Mouse (Mus musculus): ENCODE data around the gene Rexo1. TPM values are rescaled to one million over a fixed set of nuclear protein-coding genes. Genes with fewer than 3 reads are reported as not detected.
A peak's percentile ranks its signal among the peaks of the same experiment; 100 is the strongest.

Rexo1 gene
- polyA plus RNA-seq, 1 experiment from 2014 or later: 15.0 TPM

DNA sequence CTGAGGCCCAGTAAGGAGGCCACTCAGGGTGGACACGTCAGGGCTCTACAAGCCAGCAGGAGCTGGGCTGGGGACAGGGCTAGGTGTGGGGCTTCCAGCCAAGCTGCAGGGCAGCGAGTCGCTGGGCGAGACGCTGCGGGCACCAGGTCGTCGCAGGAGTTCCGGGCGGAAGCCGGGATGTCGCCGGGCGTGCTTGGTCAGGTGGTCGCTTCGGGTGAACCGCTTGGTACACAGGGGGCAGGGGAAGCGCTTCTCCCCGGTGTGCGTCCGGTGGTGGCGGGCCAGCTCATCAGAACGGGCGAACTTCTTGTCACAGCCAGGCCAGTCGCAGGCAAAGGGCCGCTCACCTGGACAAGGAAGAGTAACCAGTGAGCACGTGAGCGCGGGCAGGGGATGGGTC, 7.5 kb upstream of the Rexo1 start:
- Histone ChIP-seq H3K36me3 (ENCODE audit: control insufficient read depth, insufficient read depth) (peaks cover 8% of the 10 kb centered on the region; the same call in 1 of the 2 replicates), H3K4me3 (ENCODE audit: low read length) (no peak overlapping the region), H3K9ac (ENCODE audit: low read length) (no peak overlapping the region), H3K4me1 (ENCODE audit: control insufficient read depth, insufficient read depth, low read length) (peaks cover 40% of the 10 kb centered on the region), H3K27me3 (ENCODE audit: control insufficient read depth, insufficient read depth, low read length) (no peaks in the 10 kb centered on the region), H3K4me2 (ENCODE audit: low read depth, low read length) (no peak overlapping the region), H3K27ac (ENCODE audit: low read length) (no peak overlapping the region), H3K9me3 (replicated peaks; ENCODE audit: control insufficient read depth, low read length) (no peaks in the 10 kb centered on the region)
- 92% methylated on average over 29 of the region's 29 CpGs for WGBS
- no peak for ATAC-seq (replicated peaks; ENCODE audit: extremely low read depth, insufficient read depth, low FRiP score)

DNA sequence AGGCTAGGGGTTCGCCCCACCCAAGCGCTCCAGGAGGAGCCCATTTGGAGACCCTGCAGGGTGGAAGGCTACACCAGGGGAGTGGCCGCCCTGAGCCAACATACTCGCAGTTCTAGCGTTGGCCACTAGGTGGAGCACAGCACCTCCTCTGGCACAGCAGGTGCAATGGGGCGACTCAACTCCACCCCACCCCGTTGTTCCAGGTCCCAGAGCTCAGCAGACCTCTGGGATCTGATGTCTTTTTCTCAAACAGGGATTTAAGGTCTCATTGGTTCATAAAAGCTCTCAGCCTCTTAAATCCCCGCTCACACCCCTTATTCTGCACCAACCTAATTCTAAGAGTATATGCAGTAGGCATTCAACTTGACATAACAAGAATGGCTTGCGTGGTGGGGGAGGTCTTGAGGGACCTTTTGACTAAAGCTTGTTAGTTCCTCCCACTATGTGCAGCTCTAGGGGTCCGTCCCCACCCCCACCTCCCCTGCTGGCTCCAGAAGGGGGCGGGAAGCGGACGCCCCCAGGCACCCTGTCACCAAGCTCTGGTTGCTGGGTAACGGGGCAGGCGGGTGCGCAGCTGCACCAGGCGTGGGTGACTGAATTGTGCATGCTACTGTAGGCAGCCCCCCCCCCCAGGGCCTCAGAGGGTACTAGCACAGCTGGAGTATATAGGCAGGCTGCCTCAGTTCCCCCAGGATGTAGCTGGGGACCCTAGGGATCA, 5.2 kb upstream of the Rexo1 start:
- H3K4me1 ChIP-seq (ENCODE audit: control insufficient read depth, insufficient read depth, low read length): peaks cover 27% of the 10 kb centered on the region
- H3K9ac ChIP-seq (ENCODE audit: low read length): no peak overlapping the region
- no peak overlapping the region for H3K4me3 ChIP-seq (ENCODE audit: low read length)
- no peaks in the 10 kb centered on the region for H3K27me3 ChIP-seq (ENCODE audit: control insufficient read depth, insufficient read depth, low read length)
- H3K9me3 ChIP-seq (replicated peaks; ENCODE audit: control insufficient read depth, low read length): no peaks in the 10 kb centered on the region
- WGBS: 31% methylated on average over 17 of the region's 17 CpGs
- no peak overlapping the region for H3K27ac ChIP-seq (ENCODE audit: low read length)
- 0 out of 2 replicates have a peak, but pooled peaks have one; percentile 18 for ATAC-seq (replicated peaks; ENCODE audit: extremely low read depth, insufficient read depth, low FRiP score)
- no peak overlapping the region for H3K4me2 ChIP-seq (ENCODE audit: low read depth, low read length)
- H3K36me3 ChIP-seq (ENCODE audit: control insufficient read depth, insufficient read depth): peaks cover 8% of the 10 kb centered on the region; the same call in 1 of the 2 replicates

DNA sequence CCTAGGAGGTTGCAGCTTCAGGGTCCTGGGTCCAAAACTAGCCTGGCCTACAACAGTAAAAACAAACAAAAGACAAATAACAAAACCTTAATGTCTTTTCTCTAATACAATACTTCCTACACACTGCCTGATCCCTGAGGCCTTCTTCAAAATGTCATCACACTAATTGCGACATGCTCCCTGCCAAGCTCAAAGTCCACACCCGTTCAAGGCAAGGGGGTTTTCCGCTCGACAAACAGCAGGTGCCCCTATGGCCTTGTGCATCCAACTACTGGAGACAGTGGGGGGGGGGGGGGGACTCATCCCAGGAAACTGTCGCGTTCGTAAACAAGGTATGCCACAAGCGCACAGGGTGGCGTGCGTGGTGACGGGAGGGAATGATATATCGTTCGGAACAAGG, 739 bp downstream of the Rexo1 start:
- no peak for ATAC-seq (replicated peaks; ENCODE audit: extremely low read depth, insufficient read depth, low FRiP score)
- no peaks in the 10 kb centered on the region for H3K36me3 ChIP-seq (ENCODE audit: control insufficient read depth, insufficient read depth)
- no peak overlapping the region; the same call in 1 of the 2 replicates for H3K27ac ChIP-seq (ENCODE audit: low read length)
- no peaks in the 10 kb centered on the region for H3K27me3 ChIP-seq (ENCODE audit: control insufficient read depth, insufficient read depth, low read length)
- peaks cover 26% of the 10 kb centered on the region for H3K4me1 ChIP-seq (ENCODE audit: control insufficient read depth, insufficient read depth, low read length)
- peak overlapping the region; percentile 96 for H3K4me2 ChIP-seq (ENCODE audit: low read depth, low read length)
- H3K9ac ChIP-seq (ENCODE audit: low read length): peak overlapping the region; percentile 98
- H3K9me3 ChIP-seq (replicated peaks; ENCODE audit: control insufficient read depth, low read length): no peaks in the 10 kb centered on the region
- WGBS: 0% methylated on average over 13 of the region's 13 CpGs
- peak overlapping the region; percentile 99 for H3K4me3 ChIP-seq (ENCODE audit: low read length)

DNA sequence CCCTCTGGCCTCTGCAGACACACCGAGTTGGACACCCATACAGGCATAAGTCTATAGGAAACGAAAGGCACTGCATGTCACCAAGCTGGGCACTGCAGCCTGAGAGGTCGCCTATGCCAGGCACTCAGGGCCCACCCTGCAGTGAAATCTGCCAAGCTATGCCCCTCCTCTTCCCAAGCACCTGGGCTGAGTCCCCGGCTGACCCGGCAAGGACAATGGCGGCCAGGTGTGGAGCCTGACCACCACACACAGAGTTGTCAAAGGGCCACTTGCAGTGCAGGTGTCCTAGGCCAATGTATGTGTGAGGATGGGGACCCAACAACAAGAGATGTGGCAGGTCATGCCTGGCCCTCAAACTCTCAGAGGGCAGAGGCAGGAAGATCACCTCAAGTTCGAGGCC, 1.9 kb downstream of the Rexo1 start:
- ATAC-seq (replicated peaks; ENCODE audit: extremely low read depth, insufficient read depth, low FRiP score): no peak
- H3K4me2 ChIP-seq (ENCODE audit: low read depth, low read length): no peak overlapping the region
- H3K4me1 ChIP-seq (ENCODE audit: control insufficient read depth, insufficient read depth, low read length): peaks cover 26% of the 10 kb centered on the region
- H3K27ac ChIP-seq (ENCODE audit: low read length): no peak overlapping the region
- H3K9ac ChIP-seq (ENCODE audit: low read length): no peak overlapping the region
- 93% methylated on average over 7 of the region's 7 CpGs for WGBS
- no peaks in the 10 kb centered on the region for H3K27me3 ChIP-seq (ENCODE audit: control insufficient read depth, insufficient read depth, low read length)
- H3K36me3 ChIP-seq (ENCODE audit: control insufficient read depth, insufficient read depth): no peaks in the 10 kb centered on the region
- no peak overlapping the region for H3K4me3 ChIP-seq (ENCODE audit: low read length)
- H3K9me3 ChIP-seq (replicated peaks; ENCODE audit: control insufficient read depth, low read length): no peaks in the 10 kb centered on the region

DNA sequence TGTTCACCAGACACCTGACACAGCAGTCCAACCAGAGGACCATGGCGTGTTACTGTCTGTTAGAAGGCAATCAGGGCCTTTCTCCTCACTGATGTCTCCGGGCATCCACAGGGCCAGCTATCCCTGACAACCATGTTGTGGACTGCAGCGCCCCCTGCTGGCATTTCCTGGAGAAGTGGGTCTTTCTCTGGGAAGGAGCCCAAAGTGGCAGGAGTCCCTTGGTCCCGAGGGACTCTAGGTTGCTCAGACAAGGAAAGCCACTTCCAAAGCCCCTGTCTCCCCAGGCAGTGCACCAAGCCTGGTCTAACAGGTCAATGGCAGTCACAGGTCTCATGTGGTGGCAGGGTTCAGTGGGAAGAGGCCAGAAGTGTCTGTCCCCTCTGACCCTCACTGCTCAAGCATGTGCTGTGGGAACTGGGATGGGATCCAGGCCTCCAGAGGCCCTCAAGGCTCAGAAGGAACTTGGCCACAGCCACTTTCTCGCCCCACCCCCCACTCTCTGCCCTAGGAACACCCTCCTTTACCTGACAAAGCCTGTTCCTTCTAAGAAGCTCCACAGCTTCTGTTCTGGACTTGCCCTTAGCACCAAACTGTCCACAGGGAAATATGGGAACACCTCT, 3.9 kb downstream of the Rexo1 start:
- 28% methylated on average over 5 of the region's 5 CpGs for WGBS
- Histone ChIP-seq H3K27me3 (ENCODE audit: control insufficient read depth, insufficient read depth, low read length) (no peaks in the 10 kb centered on the region), H3K4me1 (ENCODE audit: control insufficient read depth, insufficient read depth, low read length) (peaks cover 38% of the 10 kb centered on the region), H3K4me2 (ENCODE audit: low read depth, low read length) (no peak overlapping the region), H3K4me3 (ENCODE audit: low read length) (no peak overlapping the region), H3K9me3 (replicated peaks; ENCODE audit: control insufficient read depth, low read length) (no peaks in the 10 kb centered on the region), H3K9ac (ENCODE audit: low read length) (peak overlapping the region; percentile 18; the same call in 1 of the 2 replicates), H3K27ac (ENCODE audit: low read length) (no peak overlapping the region), H3K36me3 (ENCODE audit: control insufficient read depth, insufficient read depth) (no peaks in the 10 kb centered on the region)
- no peak for ATAC-seq (replicated peaks; ENCODE audit: extremely low read depth, insufficient read depth, low FRiP score)

DNA sequence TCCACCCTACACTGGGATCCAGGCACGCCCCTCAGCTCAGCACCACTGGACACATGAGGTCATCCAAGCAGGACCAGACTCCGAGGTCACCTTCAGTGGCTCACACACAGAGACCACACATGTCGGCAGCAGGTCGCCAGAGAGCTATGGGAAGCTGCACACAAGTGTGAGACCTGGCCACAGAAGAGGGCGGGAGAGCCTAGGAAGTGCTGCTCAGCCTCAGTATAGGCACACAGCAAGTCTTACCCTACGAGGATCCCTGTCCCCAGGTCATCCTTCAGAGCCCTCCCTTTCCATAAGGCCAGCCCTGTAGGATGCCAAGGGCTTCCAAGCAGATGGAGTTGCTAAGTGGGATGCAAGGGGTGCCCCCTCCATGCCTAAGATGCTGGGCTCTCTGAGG, 7.4 kb downstream of the Rexo1 start:
- no peak overlapping the region for H3K4me3 ChIP-seq (ENCODE audit: low read length)
- no peak overlapping the region for H3K27ac ChIP-seq (ENCODE audit: low read length)
- ATAC-seq (replicated peaks; ENCODE audit: extremely low read depth, insufficient read depth, low FRiP score): no peak
- H3K4me1 ChIP-seq (ENCODE audit: control insufficient read depth, insufficient read depth, low read length): peaks cover 24% of the 10 kb centered on the region
- peak overlapping the region; percentile 15; the same call in 1 of the 2 replicates for H3K9ac ChIP-seq (ENCODE audit: low read length)
- H3K9me3 ChIP-seq (replicated peaks; ENCODE audit: control insufficient read depth, low read length): no peaks in the 10 kb centered on the region
- peaks cover 10% of the 10 kb centered on the region for H3K36me3 ChIP-seq (ENCODE audit: control insufficient read depth, insufficient read depth)
- no peak overlapping the region for H3K4me2 ChIP-seq (ENCODE audit: low read depth, low read length)
- 56% methylated on average over 6 of the region's 6 CpGs for WGBS
- no peaks in the 10 kb centered on the region for H3K27me3 ChIP-seq (ENCODE audit: control insufficient read depth, insufficient read depth, low read length)

DNA sequence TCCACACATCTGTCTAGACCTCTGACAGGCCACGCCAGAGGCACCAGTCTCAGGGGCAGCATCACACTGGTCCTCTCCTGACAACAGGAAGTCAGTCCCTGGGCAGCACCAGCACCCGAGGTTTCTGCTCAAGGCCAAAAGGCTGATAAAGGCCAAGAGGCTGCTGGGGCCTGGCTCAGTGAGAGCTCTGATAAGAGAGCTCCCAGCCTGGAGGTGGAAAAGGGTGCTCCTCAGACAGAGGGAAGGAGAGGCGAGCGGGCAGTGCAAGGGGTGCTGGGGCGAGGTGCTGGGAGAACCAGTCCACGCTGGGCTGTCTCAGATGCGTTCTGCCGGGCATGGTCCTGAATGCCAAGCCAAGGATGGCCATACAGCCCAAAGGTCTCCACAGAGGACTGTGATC, 7.8 kb downstream of the Rexo1 start:
- peaks cover 25% of the 10 kb centered on the region for H3K4me1 ChIP-seq (ENCODE audit: control insufficient read depth, insufficient read depth, low read length)
- WGBS: 54% methylated on average over 8 of the region's 8 CpGs
- H3K4me2 ChIP-seq (ENCODE audit: low read depth, low read length): 0 out of 2 replicates have a peak overlapping the region, but pooled peaks have one; percentile 6
- H3K27me3 ChIP-seq (ENCODE audit: control insufficient read depth, insufficient read depth, low read length): no peaks in the 10 kb centered on the region
- H3K4me3 ChIP-seq (ENCODE audit: low read length): no peak overlapping the region
- H3K27ac ChIP-seq (ENCODE audit: low read length): no peak overlapping the region
- ATAC-seq (replicated peaks; ENCODE audit: extremely low read depth, insufficient read depth, low FRiP score): no peak
- no peaks in the 10 kb centered on the region for H3K9me3 ChIP-seq (replicated peaks; ENCODE audit: control insufficient read depth, low read length)
- peaks cover 11% of the 10 kb centered on the region for H3K36me3 ChIP-seq (ENCODE audit: control insufficient read depth, insufficient read depth)
- peak overlapping the region; percentile 15; the same call in 1 of the 2 replicates for H3K9ac ChIP-seq (ENCODE audit: low read length)

DNA sequence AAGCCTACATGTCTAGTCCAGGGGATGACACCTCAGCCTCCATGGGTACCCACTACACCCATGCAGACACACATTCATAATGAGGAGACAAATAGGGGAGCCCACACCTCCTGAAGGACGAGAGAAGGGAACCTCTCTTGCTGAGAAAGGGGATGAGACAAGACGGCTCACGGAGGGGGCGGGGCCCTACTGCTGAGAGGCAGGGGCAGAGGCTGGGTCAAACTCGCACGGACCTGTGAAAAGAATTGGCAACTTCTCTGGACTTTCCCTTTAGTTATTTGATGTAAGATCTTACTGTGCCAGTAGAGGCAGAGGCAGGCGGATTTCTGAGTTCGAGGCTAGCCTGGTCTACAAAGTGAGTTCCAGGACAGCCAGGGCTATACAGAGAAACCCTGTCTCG, 9.0 kb downstream of the Rexo1 start:
- Histone ChIP-seq H3K9ac (ENCODE audit: low read length) (no peak overlapping the region), H3K4me1 (ENCODE audit: control insufficient read depth, insufficient read depth, low read length) (peaks cover 15% of the 10 kb centered on the region), H3K27me3 (ENCODE audit: control insufficient read depth, insufficient read depth, low read length) (no peaks in the 10 kb centered on the region), H3K36me3 (ENCODE audit: control insufficient read depth, insufficient read depth) (peaks cover 14% of the 10 kb centered on the region), H3K27ac (ENCODE audit: low read length) (no peak overlapping the region), H3K9me3 (replicated peaks; ENCODE audit: control insufficient read depth, low read length) (no peaks in the 10 kb centered on the region), H3K4me3 (ENCODE audit: low read length) (no peak overlapping the region), H3K4me2 (ENCODE audit: low read depth, low read length) (no peak overlapping the region)
- WGBS: 66% methylated on average over 9 of the region's 9 CpGs
- no peak for ATAC-seq (replicated peaks; ENCODE audit: extremely low read depth, insufficient read depth, low FRiP score)

DNA sequence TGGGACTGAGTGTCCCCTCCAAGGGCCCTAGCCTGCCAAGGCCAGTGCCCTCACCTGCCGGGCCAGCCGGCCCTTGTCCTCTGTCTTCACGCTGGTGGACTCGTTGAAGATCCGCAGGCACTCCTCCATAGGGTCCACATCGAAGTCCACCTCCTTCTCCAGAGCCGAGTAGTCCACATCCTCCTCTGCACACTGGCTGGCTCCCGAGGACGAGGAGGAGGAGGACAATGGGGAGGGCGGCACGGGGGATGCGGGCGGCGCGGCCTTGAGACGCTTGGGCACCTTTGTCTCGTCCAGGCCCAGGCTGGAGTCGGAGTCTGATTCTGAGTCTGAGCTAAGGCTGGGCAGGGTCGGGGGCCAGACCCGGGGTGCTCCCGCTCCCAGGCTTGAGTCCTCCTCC, 12.1 kb downstream of the Rexo1 start:
- H3K4me3 ChIP-seq (ENCODE audit: low read length): no peak overlapping the region
- H3K9ac ChIP-seq (ENCODE audit: low read length): no peak overlapping the region
- no peaks in the 10 kb centered on the region for H3K27me3 ChIP-seq (ENCODE audit: control insufficient read depth, insufficient read depth, low read length)
- no peaks in the 10 kb centered on the region for H3K9me3 ChIP-seq (replicated peaks; ENCODE audit: control insufficient read depth, low read length)
- H3K27ac ChIP-seq (ENCODE audit: low read length): no peak overlapping the region
- ATAC-seq (replicated peaks; ENCODE audit: extremely low read depth, insufficient read depth, low FRiP score): no peak
- H3K4me1 ChIP-seq (ENCODE audit: control insufficient read depth, insufficient read depth, low read length): peaks cover 14% of the 10 kb centered on the region
- peaks cover 40% of the 10 kb centered on the region for H3K36me3 ChIP-seq (ENCODE audit: control insufficient read depth, insufficient read depth)
- H3K4me2 ChIP-seq (ENCODE audit: low read depth, low read length): no peak overlapping the region
- 85% methylated on average over 21 of the region's 21 CpGs for WGBS

All from heart, embryonic 16.5 days (tissue).